Mouse (Mus musculus) kidney, postnatal 25 days (tissue): ENCODE measurements around the gene Sf3a3.
"Not testable (repeated sequence)": the region's sequence is repeated elsewhere in the genome, so short reads cannot be mapped to it uniquely, and the experiment has no call there.

Source experiments
- DNase-seq, 2 experiments: peaks; one replicate each; pipeline ENCODE4 v3.0.0; 2021; ENCODE audit warnings: mixed read lengths in 2 of 2

Sf3a3 gene

GRCm38 (mm10) chr4:124700248-124700971, 14.2 kb upstream of the Sf3a3 start, which contains the start of gene Fhl3:
Gene Fhl3 (plus strand): TSS chr4:124700701.
- DNase-seq = peak; percentile 80 to 92

DNA sequence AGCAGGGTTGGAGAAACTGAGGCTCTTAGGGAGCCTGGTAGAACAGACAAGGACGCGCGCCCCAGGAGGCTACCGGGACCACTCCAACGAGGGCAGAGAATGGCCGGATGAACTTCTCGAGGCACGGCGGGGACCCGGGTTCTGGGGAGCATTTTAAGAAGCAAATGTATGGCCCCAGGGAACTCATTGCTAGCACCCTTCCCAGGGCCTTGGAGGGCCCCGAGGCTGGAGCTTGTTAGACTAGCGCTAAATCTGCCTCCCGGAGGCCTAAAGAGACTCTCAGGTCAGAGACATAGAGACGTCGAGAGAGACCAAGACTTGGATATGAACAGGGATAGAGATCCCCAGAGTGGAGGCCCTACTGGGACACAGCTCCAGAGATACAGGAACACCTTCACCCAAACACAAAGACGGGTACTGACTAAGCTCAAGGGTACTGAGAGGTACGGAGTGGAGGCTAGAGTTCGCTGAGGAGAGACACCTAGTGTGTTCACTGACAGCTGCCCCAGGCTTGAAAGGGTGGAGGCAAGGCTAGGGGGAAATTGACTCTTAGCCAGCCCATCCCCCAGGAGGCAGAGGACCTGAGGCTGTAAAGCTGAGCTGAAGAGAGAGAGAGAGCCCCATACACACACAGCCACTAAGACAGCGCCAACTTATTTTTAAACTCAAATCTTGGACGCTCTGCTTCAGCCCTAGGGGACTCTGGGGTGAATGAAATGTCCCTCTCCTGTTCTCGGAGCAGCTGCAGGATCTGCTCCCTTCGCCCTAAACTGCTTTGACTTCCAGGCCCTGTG, 13.3 kb upstream of the Sf3a3 start:
- no peak for DNase-seq

GRCm38 (mm10) chr4:124701916-124702315, 12.7 kb upstream of the Sf3a3 start:
- DNase-seq = no peak

DNA sequence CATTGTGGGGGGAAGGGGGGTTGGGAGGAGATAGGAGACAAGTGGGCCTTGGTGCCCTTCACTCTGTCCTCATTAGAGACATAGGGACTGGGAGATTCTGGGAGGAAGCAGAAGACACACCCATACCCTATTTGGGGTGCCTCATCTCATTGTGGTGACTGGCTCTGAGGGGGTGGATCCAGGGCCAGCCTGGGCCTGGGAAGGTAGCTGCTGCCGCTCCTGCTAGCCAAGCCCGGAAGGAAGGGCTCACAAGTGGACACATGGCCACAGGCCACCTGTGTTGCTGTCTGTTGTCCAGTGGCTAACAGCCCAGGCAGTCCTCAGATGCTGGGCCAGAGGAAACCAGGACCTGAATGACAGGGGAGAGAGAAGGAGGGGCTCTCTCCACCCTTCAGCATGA, 11.2 kb upstream of the Sf3a3 start:
- no peak for DNase-seq

GRCm38 (mm10) chr4:124703881-124704796, 10.4 kb upstream of the Sf3a3 start:
- DNase-seq = no peak

- peak; percentile 70 to 84 for DNase-seq
Observed at GRCm38 (mm10) chr4:124704797-124705474, 9.6 kb upstream of the Sf3a3 start.

DNA sequence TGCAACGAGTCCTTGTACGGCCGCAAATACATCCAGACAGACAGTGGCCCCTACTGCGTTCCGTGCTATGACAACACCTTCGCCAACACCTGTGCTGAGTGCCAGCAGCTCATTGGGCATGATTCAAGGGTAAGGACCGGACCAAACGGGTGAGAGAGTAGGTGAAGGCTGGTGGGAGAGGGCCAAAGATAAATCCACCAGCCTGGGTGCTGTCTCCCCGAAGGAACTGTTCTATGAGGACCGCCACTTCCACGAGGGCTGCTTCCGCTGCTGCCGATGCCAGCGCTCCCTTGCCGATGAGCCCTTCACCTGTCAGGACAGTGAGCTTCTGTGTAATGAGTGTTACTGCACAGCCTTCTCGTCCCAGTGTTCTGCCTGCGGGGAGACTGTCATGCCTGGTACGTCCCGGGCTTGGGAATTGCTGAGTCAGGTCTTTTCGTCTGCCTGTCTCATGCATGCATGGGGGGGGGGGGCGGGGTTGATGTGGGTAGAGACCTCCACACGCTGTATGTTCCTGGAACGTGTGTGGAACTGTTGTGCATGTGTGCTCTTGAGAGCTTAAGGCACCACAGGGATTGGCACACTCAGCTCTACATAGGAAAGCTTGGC, 8.8 kb upstream of the Sf3a3 start:
- no peak for DNase-seq

DNA sequence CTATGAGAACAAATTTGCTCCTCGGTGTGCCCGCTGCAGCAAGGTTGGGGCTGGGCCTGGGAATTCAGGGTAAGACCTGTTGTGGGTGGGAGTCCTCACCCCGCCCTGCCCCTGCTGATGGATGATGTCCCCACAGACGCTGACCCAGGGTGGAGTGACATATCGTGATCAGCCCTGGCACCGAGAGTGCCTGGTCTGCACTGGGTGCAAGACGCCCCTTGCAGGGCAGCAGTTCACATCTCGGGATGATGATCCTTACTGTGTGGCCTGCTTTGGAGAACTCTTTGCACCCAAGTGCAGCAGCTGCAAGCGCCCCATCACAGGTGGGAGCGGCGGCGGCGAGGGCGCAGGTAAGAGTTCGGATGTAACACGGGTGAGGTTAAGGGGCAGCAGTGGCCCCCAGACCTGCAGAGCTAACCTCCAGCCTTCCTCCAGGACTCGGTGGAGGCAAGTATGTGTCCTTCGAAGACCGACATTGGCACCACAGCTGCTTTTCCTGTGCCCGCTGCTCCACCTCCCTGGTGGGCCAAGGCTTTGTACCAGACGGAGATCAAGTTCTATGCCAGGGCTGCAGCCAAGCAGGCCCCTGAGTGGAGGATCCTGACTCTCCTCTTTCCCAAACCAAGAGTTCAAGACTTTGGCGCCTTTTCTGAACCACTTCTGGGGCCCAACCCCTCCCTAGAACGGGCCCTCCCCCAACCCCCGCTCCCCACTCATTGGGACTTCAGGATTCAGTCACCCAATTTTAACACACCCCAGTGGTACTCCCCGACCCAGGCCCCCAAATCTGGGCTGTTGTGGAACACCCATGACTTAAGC, 7.0 kb upstream of the Sf3a3 start:
- DNase-seq = not testable (repeated sequence)

DNA sequence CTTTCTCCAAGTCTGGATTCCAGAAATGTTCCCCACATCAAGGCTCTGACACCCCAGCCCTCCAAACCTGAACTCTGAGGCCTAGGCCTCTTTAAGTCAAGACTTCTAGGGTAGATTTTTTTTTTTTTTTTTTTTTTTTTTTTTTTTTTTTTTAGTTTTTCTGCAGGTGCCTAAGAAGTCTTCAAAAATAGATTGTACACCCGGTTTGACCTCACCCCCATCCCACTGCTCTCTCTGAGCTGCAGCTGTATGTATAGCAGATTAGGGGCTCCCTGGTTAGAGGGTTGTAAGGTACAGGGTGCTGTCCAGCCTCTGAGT, 6.4 kb upstream of the Sf3a3 start:
- not testable (repeated sequence) for DNase-seq

- peak; percentile 89 to 95 for DNase-seq
Observed at GRCm38 (mm10) chr4:124708518-124709477, 5.8 kb upstream of the Sf3a3 start.

GRCm38 (mm10) chr4:124709961-124710446, 4.6 kb upstream of the Sf3a3 start:
- peak; percentile 50 to 61 for DNase-seq

DNA sequence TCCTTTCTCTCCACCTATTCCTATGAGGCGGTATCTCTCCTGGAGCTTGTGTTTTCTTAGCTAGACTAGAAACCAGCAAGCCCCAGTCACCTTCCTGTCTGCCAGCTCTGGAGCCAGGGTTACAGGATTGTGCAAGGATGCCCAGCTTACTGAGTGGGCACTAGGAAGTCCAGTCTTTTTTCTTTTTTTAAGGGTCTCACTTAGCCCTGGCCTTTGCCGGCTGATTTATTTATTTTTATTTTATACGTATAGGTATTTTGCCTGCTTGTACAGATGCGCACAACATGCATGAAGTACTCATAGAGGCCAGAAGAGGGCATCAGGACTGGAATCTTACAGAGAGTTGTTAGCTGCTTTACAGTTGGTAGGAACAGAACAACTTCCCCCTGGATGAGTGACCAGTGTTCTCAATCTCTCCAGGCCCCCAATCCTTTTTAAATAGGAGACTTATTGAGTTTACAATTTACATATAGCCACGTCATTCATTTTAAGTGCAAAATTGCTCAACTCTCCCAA, 3.7 kb upstream of the Sf3a3 start:
- peak; percentile 55 to 70 for DNase-seq

DNA sequence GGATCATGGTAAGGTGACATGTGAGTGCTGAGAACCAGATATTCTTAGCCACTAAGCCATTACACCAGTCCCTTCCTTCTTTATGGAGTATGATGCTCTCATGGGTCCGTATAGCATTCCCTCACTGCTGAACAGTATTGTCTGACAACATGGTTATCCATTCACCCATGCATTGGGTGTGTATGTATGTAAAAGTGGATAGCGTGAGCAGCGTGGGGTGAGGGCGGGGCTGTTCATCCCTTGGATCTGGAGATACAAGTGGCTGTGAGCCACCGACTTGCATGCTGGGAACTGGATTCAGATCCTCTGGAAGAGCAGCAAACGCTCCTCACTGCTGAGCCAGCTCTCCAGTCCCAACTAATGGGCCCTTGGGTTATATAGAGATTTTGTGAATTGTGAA, 2.0 kb upstream of the Sf3a3 start:
- DNase-seq = no peak

DNA sequence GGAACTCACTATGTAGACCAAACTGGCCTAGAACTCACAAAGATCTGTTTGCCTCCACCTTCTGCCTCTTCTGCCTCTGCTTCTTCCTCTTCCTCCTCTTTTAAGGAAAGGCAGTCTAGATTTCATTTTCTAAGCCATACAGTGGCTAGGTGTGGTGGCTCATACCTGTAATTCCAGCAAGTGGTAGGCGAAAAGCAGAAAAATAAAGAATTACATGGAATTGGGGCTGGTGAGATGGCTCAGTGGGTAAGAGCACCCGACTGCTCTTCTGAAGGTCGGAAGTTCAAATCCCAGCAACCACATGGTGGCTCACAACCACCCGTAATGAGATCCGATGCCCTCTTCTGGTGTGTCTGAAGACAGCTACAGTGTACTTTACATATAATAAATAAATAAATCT, 726 bp upstream of the Sf3a3 start:
- not testable (repeated sequence) for DNase-seq

GRCm38 (mm10) chr4:124719101-124719500, 4.5 kb downstream of the Sf3a3 start:
- no peak for DNase-seq

DNA sequence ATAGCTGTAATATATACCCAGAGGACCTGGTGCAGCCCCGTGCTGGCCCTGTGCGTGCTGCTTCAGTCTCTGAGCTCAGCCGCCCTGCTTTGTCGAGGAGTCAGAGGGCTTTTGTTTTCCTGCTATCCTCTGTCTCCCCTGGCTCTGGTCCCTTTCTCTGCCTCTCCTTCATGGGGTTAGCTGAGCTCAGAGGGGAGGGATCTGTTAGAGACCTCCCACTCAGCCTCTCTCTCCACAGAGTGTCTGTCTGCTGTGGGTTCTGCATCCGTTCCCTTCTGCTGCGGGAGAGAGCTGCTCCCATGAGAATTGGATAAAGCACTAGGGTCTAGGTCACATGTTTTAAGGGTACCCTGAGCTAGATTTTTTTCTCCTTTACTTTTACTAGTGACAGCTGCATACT, 11.5 kb downstream of the Sf3a3 start:
- DNase-seq = no peak

DNA sequence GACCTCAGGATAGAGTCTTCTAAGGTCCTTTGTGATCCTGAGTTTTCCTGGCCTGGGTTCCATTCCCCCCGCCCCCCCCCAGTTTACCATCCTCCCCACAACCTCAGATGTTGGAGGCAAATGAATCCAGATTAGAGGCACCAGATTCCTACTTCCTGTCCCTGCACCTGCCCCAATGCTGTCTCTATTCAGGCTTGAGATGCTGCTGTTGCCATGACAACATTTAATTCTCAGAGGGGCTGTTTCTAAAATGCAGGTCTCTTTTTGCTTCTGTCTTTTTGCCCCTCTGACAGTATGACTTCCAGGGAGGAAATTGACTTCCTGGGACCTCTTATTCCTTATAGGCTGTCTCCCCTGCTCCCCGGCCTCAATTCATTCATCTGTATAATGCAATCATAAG, 22.4 kb downstream of the Sf3a3 start:
- DNase-seq = no peak

- DNase-seq = peak in 1 of 2 experiments; percentile 51
Observed at GRCm38 (mm10) chr4:124737486-124737885, 22.9 kb downstream of the Sf3a3 start.

- no peak for DNase-seq
Observed at GRCm38 (mm10) chr4:124738013-124738412, 23.4 kb downstream of the Sf3a3 start.

- no peak for DNase-seq
Observed at GRCm38 (mm10) chr4:124738783-124739182, 24.2 kb downstream of the Sf3a3 start.
